Mouse (Mus musculus) C2C12 (cell line): Measurements from ENCODE around the gene S100a3.

Experiments
- CEBPB ChIP-seq: IDR thresholded peaks from one replicate; pipeline ENCODE4 v1.6.1; 2011; ENCODE audit warnings: low read depth, mild to moderate bottlenecking, control low read depth, moderate library complexity
- CTCF ChIP-seq: IDR thresholded peaks from one replicate; pipeline ENCODE4 v1.5.1; 2011; ENCODE audit not compliant: control insufficient read depth, insufficient read depth, insufficient read length
- MYOD1 ChIP-seq: IDR thresholded peaks from one replicate; pipeline ENCODE4 v1.6.1; 2011; ENCODE audit warnings: low read depth; ENCODE audit not compliant: control insufficient read depth, insufficient read length

- no peak for TF ChIP-seq CTCF
- no peak for TF ChIP-seq CEBPB
- TF ChIP-seq MYOD1 = no peak
Observed at GRCm38 (mm10) chr3:90560008-90560628, at the start of gene S100a3.
